Mouse (Mus musculus): ENCODE data around the gene Enpp3. TPM values are rescaled to one million over a fixed set of nuclear protein-coding genes. Genes with fewer than 3 reads are reported as not detected.
"Not testable (repeated sequence)": the region's sequence is repeated elsewhere in the genome, so short reads cannot be mapped to it uniquely, and the experiment has no call there.

The Enpp3 gene
- total RNA-seq, 2 experiments from 2014 or later = 2.1 to 2.6 TPM

GRCm38 (mm10) chr10:24823265-24823664, 19.4 kb downstream of the Enpp3 start:
- DNase-seq (ENCODE audit: low spot score) = no peak

- DNase-seq (ENCODE audit: low spot score) = no peak
Measured at GRCm38 (mm10) chr10:24822842-24823241, 19.8 kb downstream of the Enpp3 start.

- no peak for DNase-seq (ENCODE audit: low spot score)
Measured at GRCm38 (mm10) chr10:24821990-24822676, 20.5 kb downstream of the Enpp3 start.

- DNase-seq (ENCODE audit: low spot score) = no peak
Measured at GRCm38 (mm10) chr10:24819526-24819925, 23.1 kb downstream of the Enpp3 start.

GRCm38 (mm10) chr10:24810639-24811038, 32.0 kb downstream of the Enpp3 start:
- no peak for DNase-seq (ENCODE audit: low spot score)

GRCm38 (mm10) chr10:24806756-24807155, 35.9 kb downstream of the Enpp3 start:
- no peak for DNase-seq (ENCODE audit: low spot score)

- no peak for DNase-seq (ENCODE audit: low spot score)
Measured at GRCm38 (mm10) chr10:24805876-24806275, 36.7 kb downstream of the Enpp3 start.

- DNase-seq (ENCODE audit: low spot score) = no peak
Measured at GRCm38 (mm10) chr10:24805173-24805572, 37.5 kb downstream of the Enpp3 start.

GRCm38 (mm10) chr10:24802742-24803244, 39.8 kb downstream of the Enpp3 start:
- not testable (repeated sequence) for DNase-seq (ENCODE audit: low spot score)

GRCm38 (mm10) chr10:24801796-24802195, 40.8 kb downstream of the Enpp3 start:
- no peak for DNase-seq (ENCODE audit: low spot score)

- peak; percentile 56 for DNase-seq (ENCODE audit: low spot score)
Measured at GRCm38 (mm10) chr10:24797246-24797645, 45.4 kb downstream of the Enpp3 start.

GRCm38 (mm10) chr10:24792756-24793155, 49.9 kb downstream of the Enpp3 start:
- DNase-seq (ENCODE audit: low spot score) = no peak

GRCm38 (mm10) chr10:24789747-24790545, 52.7 kb downstream of the Enpp3 start:
- peak; percentile 27 for DNase-seq (ENCODE audit: low spot score)

- no peak for DNase-seq (ENCODE audit: low spot score)
Measured at GRCm38 (mm10) chr10:24785345-24785744, 57.3 kb downstream of the Enpp3 start.

- DNase-seq (ENCODE audit: low spot score) = no peak
Measured at GRCm38 (mm10) chr10:24784624-24785276, 57.9 kb downstream of the Enpp3 start.

GRCm38 (mm10) chr10:24783946-24784345, 58.7 kb downstream of the Enpp3 start:
- DNase-seq (ENCODE audit: low spot score) = no peak

GRCm38 (mm10) chr10:24778643-24779020, 64.0 kb downstream of the Enpp3 start:
- DNase-seq (ENCODE audit: low spot score) = peak; percentile 11

GRCm38 (mm10) chr10:24777916-24778642, 64.5 kb downstream of the Enpp3 start:
- peak; percentile 36 for DNase-seq (ENCODE audit: low spot score)

GRCm38 (mm10) chr10:24769496-24769895, 73.1 kb downstream of the Enpp3 start:
- no peak for DNase-seq (ENCODE audit: low spot score)

- DNase-seq (ENCODE audit: low spot score) = no peak
Measured at GRCm38 (mm10) chr10:24767695-24768094, 74.9 kb downstream of the Enpp3 start.

- no peak for DNase-seq (ENCODE audit: low spot score)
Measured at GRCm38 (mm10) chr10:24766061-24766460, 76.6 kb downstream of the Enpp3 start.
